Mouse (Mus musculus) kidney, embryonic 16.5 days (tissue): ENCODE measurements around the gene Ifngr2. TPM values are rescaled to one million over a fixed set of nuclear protein-coding genes. Genes with fewer than 3 reads are reported as not detected.
"Not testable (repeated sequence)": the region's sequence is repeated elsewhere in the genome, so short reads cannot be mapped to it uniquely, and the experiment has no call there.

Experiments used
- ATAC-seq: fragments of 200-750 bp; cut with Nextera tagmentation; 2 replicates; pipeline ENCODE4 v1.8.0; 2017; ENCODE audit warnings: moderate TSS enrichment; ENCODE audit not compliant: low FRiP score, low TSS enrichment
- H3K27ac ChIP-seq: fragments of 300-500 bp; sonication (generic); 2 replicates; pipeline ENCODE4 v1.5.1; 2014; ENCODE audit warnings: low read length
- H3K27me3 ChIP-seq: fragments of 300-500 bp; sonication (generic); 2 replicates; pipeline ENCODE4 v1.6.1; 2014; ENCODE audit warnings: low read length, control low read depth, mixed read lengths; ENCODE audit not compliant: insufficient read depth
- H3K36me3 ChIP-seq: fragments of 300-500 bp; sonication (generic); 2 replicates; pipeline ENCODE4 v1.6.1; 2014; ENCODE audit warnings: low read length, control low read depth, mixed read lengths; ENCODE audit not compliant: insufficient read depth
- H3K4me1 ChIP-seq: fragments of 300-500 bp; sonication (generic); 2 replicates; pipeline ENCODE4 v1.6.1; 2014; ENCODE audit warnings: low read length, control low read depth, mixed read lengths; ENCODE audit not compliant: insufficient read depth
- H3K4me2 ChIP-seq: fragments of 300-500 bp; sonication (generic); replicated peaks from 2 replicates; pipeline ENCODE4 v1.6.1; 2014; ENCODE audit warnings: low read depth, low read length
- H3K4me3 ChIP-seq: fragments of 300-500 bp; sonication (generic); 2 replicates; pipeline ENCODE4 v1.5.1; 2014; ENCODE audit warnings: mild to moderate bottlenecking, low read length
- H3K9ac ChIP-seq: fragments of 300-500 bp; sonication (generic); replicated peaks from 2 replicates; pipeline ENCODE4 v1.6.1; 2014; ENCODE audit warnings: low read length
- H3K9me3 ChIP-seq: fragments of 300-500 bp; sonication (generic); 2 replicates; pipeline ENCODE4 v1.6.1; 2016; ENCODE audit warnings: low read length, control low read depth
- WGBS: fragments of 180-500 bp; shearing (Covaris S2); extraction: QIAGEN DNeasy Blood & Tissue Kit; methylation state at CpG from one replicate; pipeline ENCODE4 v1.1.7; 2014; 5-methylcytosine and 5-hydroxymethylcytosine counted together
- polyA plus RNA-seq: library from polyadenylated mRNA; unstranded; fragments of >200 nt; fragmentation: Nextera tagmentation; extraction: Ambion mirVana; gene quantifications from 2 replicates; pipeline ENCODE4 v1.2.1, GENCODE M21; 2015

Ifngr2 gene
- polyA plus RNA-seq, 1 experiment from 2014 or later: 52.7 TPM

GRCm38 (mm10) chr16:91522479-91523309 lies 24.2 kb upstream of the Ifngr2 start:
- ATAC-seq: no peak

DNA sequence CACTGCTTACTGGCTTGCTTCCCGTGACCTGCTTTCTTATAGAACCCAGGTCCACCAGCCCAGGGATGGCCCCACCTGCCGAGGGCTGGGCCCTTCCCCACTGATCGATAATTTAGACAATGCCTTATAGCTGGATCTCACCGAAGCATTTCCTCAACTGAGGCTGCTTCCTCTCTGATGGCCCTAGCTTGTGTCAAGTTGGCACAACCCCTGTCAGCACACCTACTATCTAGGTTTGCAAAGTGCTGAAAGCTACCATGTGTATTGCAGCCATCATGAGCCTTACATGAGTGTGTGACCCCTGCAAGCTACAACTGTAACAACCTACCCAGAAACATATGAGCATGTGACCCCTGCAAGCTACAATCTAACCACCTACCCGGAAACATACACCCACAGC lies 22.7 kb upstream of the Ifngr2 start:
- ATAC-seq: no peak
- WGBS: 76% methylated on average over 5 of the region's 5 CpGs
- Histone ChIP-seq H3K9ac (no peak overlapping the region), H3K36me3 (no peaks in the 10 kb centered on the region), H3K27ac (no peak overlapping the region), H3K4me3 (no peak overlapping the region), H3K4me1 (0 out of 2 replicates have a peak, but pooled peaks cover 7% of the 10 kb centered on the region), H3K9me3 (peaks cover 3% of the 10 kb centered on the region; the same call in 1 of the 2 replicates), H3K4me2 (no peak overlapping the region), H3K27me3 (no peaks in the 10 kb centered on the region)

More at GRCm38 (mm10) chr16:91522479-91523309, 24.2 kb upstream of the Ifngr2 start:
- Histone ChIP-seq H3K36me3 (no peaks in the 10 kb centered on the region), H3K4me1 (0 out of 2 replicates have a peak, but pooled peaks cover 6% of the 10 kb centered on the region), H3K9me3 (peaks cover 3% of the 10 kb centered on the region; the same call in 1 of the 2 replicates), H3K27me3 (no peaks in the 10 kb centered on the region), H3K9ac (no peak overlapping the region), H3K4me3 (no peak overlapping the region), H3K27ac (no peak overlapping the region), H3K4me2 (no peak overlapping the region)
- 80% methylated on average over 18 of the region's 18 CpGs for WGBS

- no peak overlapping the region for H3K27ac ChIP-seq
- H3K4me1 ChIP-seq: 0 out of 2 replicates have a peak, but pooled peaks cover 7% of the 10 kb centered on the region
- H3K27me3 ChIP-seq: no peaks in the 10 kb centered on the region
- no peak for ATAC-seq
- no peaks in the 10 kb centered on the region for H3K36me3 ChIP-seq
- H3K9ac ChIP-seq: no peak overlapping the region
- H3K4me2 ChIP-seq: no peak overlapping the region
- 95% methylated on average over 6 of the region's 6 CpGs for WGBS
- H3K4me3 ChIP-seq: no peak overlapping the region
- H3K9me3 ChIP-seq: peaks cover 3% of the 10 kb centered on the region; the same call in 1 of the 2 replicates
Measured at GRCm38 (mm10) chr16:91526274-91526673, 20.6 kb upstream of the Ifngr2 start.

DNA sequence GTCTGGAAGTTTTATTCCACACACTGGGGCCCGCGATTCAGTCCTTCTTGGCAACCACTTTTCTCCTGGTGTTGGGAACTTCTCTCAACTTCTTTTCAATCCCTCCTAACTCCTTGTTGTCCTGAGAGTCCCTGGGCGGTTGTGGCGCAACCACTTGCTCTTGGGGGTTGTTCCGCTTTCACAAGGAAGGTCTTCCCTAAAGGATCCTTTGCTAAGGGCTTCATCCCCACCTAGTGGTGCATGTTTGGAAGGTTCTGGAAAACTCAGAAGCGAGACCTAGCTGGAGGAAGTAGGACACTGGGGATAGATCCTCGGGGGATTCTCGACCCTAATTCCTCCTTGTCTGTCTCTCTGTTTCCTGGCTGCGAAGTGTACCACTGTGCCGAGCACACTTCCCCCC lies 19.8 kb upstream of the Ifngr2 start:
- Histone ChIP-seq H3K27ac (no peak overlapping the region), H3K4me2 (no peak overlapping the region), H3K4me1 (0 out of 2 replicates have a peak, but pooled peaks cover 10% of the 10 kb centered on the region), H3K36me3 (no peaks in the 10 kb centered on the region), H3K4me3 (no peak overlapping the region), H3K27me3 (no peaks in the 10 kb centered on the region), H3K9ac (no peak overlapping the region), H3K9me3 (peaks cover 3% of the 10 kb centered on the region; the same call in 1 of the 2 replicates)
- 65% methylated on average over 10 of the region's 10 CpGs for WGBS
- no peak for ATAC-seq

DNA sequence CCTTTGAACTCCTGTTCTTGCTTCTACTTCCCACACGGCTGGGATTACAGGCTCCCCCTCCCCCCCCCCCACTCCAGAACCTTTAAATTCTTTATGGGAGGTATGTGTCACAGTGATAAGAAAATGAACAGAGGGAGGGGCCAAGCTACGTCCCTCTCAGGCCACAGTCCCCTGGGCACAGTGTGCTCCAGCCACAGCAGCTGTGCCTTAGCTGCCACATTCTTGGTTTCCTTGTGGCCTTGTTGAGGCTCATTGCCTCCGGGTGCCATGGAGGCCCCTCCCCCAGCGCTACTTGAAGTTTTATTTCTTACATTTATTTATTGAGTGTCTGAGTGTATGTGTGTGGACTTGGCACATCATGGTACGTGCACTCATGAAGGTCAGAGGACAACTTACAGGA lies 19.4 kb upstream of the Ifngr2 start:
- WGBS: 31% methylated on average over 5 of the region's 5 CpGs
- Histone ChIP-seq H3K9ac (no peak overlapping the region), H3K4me1 (0 out of 2 replicates have a peak, but pooled peaks cover 10% of the 10 kb centered on the region), H3K27me3 (no peaks in the 10 kb centered on the region), H3K4me2 (no peak overlapping the region), H3K27ac (no peak overlapping the region), H3K36me3 (no peaks in the 10 kb centered on the region), H3K9me3 (peaks cover 3% of the 10 kb centered on the region; the same call in 1 of the 2 replicates), H3K4me3 (no peak overlapping the region)
- ATAC-seq: no peak

GRCm38 (mm10) chr16:91528578-91528977 lies 18.3 kb upstream of the Ifngr2 start:
- WGBS: 84% methylated on average over 9 of the region's 9 CpGs
- Histone ChIP-seq H3K9ac (no peak overlapping the region), H3K9me3 (peaks cover 3% of the 10 kb centered on the region; the same call in 1 of the 2 replicates), H3K4me3 (no peak overlapping the region), H3K36me3 (no peaks in the 10 kb centered on the region), H3K27ac (no peak overlapping the region), H3K4me2 (no peak overlapping the region), H3K27me3 (no peaks in the 10 kb centered on the region), H3K4me1 (0 out of 2 replicates have a peak, but pooled peaks cover 10% of the 10 kb centered on the region)
- no peak for ATAC-seq

- 74% methylated on average over 4 of the region's 4 CpGs for WGBS
Measured at GRCm38 (mm10) chr16:91530830-91531229, 16.0 kb upstream of the Ifngr2 start.

GRCm38 (mm10) chr16:91531856-91532255 lies 15.0 kb upstream of the Ifngr2 start:
- H3K27me3 ChIP-seq: no peaks in the 10 kb centered on the region
- no peak overlapping the region for H3K4me3 ChIP-seq
- no peaks in the 10 kb centered on the region for H3K9me3 ChIP-seq
- no peak for ATAC-seq
- 0 out of 2 replicates have a peak, but pooled peaks cover 10% of the 10 kb centered on the region for H3K4me1 ChIP-seq
- H3K27ac ChIP-seq: no peak overlapping the region
- 55% methylated on average over 6 of the region's 6 CpGs for WGBS
- H3K36me3 ChIP-seq: no peaks in the 10 kb centered on the region
- H3K9ac ChIP-seq: no peak overlapping the region
- H3K4me2 ChIP-seq: no peak overlapping the region

More at GRCm38 (mm10) chr16:91530830-91531229, 16.0 kb upstream of the Ifngr2 start:
- H3K4me3 ChIP-seq, H3K4me2 ChIP-seq, H3K9me3 ChIP-seq, H3K9ac ChIP-seq, H3K27ac ChIP-seq, H3K27me3 ChIP-seq, ATAC-seq, H3K4me1 ChIP-seq, H3K36me3 ChIP-seq: not testable (repeated sequence)

DNA sequence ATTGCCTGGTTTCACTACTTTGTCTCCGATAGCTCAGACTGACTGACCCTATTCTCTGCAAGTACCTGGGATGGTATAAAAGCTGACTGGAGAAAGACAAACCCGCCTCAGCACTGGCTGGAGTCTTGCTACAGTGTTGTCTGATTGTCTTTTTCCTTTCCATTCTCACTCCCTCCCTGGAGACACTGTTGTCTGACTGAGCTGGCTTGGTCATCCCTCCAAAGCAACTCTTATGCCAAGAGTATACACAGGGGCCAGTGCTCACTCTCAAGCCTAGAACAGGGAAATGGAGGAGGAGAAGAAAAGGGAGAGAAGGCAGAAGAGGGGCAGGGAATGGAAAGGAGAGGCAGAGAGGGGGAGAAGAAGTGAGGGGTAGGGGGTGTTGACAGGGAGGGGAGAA lies 14.4 kb upstream of the Ifngr2 start:
- no peak overlapping the region for H3K27ac ChIP-seq
- H3K9ac ChIP-seq: no peak overlapping the region
- no peak overlapping the region for H3K4me3 ChIP-seq
- H3K36me3 ChIP-seq: no peaks in the 10 kb centered on the region
- no peaks in the 10 kb centered on the region for H3K27me3 ChIP-seq
- H3K4me1 ChIP-seq: 0 out of 2 replicates have a peak, but pooled peaks cover 6% of the 10 kb centered on the region
- no peaks in the 10 kb centered on the region for H3K9me3 ChIP-seq
- H3K4me2 ChIP-seq: no peak overlapping the region
- ATAC-seq: no peak
- WGBS: 33% methylated on average over 2 of the region's 2 CpGs
